Mouse (Mus musculus): ENCODE measurements around the gene Spns3.

DNA sequence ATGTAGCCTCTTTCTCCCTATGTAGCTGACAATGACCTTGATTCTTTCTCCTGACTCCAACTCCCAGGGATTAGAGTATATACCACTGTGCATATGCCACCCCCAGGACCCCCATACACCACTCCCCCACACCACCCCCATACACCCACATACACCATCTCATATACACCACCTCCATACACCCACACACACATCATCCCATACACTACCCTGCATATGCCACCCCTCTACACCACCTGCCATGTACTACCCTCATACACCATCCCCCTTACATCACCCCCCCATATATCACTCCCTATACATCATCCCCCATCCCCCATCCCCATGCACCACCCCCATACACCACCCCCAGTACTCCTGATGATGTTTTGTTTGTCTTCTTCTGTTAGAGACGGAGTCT lies 7.7 kb downstream of the Spns3 start:
- TF ChIP-seq CTCF (IDR thresholded peaks at IDR 0.05; ENCODE audit: low read depth) (no peak), EP300 (IDR thresholded peaks at IDR 0.05; ENCODE audit: low read depth) (no peak)

Measured in heart, postnatal 0 days (tissue).